Mouse (Mus musculus) neural tube, embryonic 15.5 days (tissue): ENCODE measurements around the gene Haao. TPM values are rescaled to one million over a fixed set of nuclear protein-coding genes. Genes with fewer than 3 reads are reported as not detected.

Experiments
- ATAC-seq: fragments of 200-750 bp; cut with Nextera tagmentation; 2 replicates; pipeline ENCODE4 v1.8.0; 2017; ENCODE audit warnings: mild to moderate bottlenecking, moderate TSS enrichment, moderate library complexity; ENCODE audit not compliant: low FRiP score
- H3K27ac ChIP-seq: fragments of 300-500 bp; sonication (generic); replicated peaks from 2 replicates; pipeline ENCODE4 v1.5.1; 2015; ENCODE audit warnings: mild to moderate bottlenecking, inconsistent platforms
- H3K27me3 ChIP-seq: fragments of 300-500 bp; sonication (generic); replicated peaks from 2 replicates; pipeline ENCODE4 v1.6.1; 2015; ENCODE audit warnings: inconsistent platforms
- H3K36me3 ChIP-seq: fragments of 300-500 bp; sonication (generic); 2 replicates; pipeline ENCODE4 v1.6.1; 2015; ENCODE audit warnings: inconsistent platforms
- H3K4me1 ChIP-seq: fragments of 300-500 bp; sonication (generic); 2 replicates; pipeline ENCODE4 v1.6.1; 2015; ENCODE audit warnings: inconsistent platforms
- H3K4me2 ChIP-seq: fragments of 300-500 bp; sonication (generic); 2 replicates; pipeline ENCODE4 v1.6.1; 2015; ENCODE audit warnings: inconsistent platforms, mild to moderate bottlenecking, moderate library complexity
- H3K4me3 ChIP-seq: fragments of 300-500 bp; sonication (generic); replicated peaks from 2 replicates; pipeline ENCODE4 v1.5.1; 2015; ENCODE audit warnings: mild to moderate bottlenecking, inconsistent platforms
- H3K9ac ChIP-seq: fragments of 300-500 bp; sonication (generic); replicated peaks from 2 replicates; pipeline ENCODE4 v1.6.1; 2015; ENCODE audit warnings: mild to moderate bottlenecking, inconsistent platforms
- H3K9me3 ChIP-seq: fragments of 300-500 bp; sonication (generic); replicated peaks from 2 replicates; pipeline ENCODE4 v1.6.1; 2016; ENCODE audit warnings: inconsistent platforms
- WGBS: fragments of 180-500 bp; shearing (Covaris S2); methylation state at CpG from one replicate; pipeline ENCODE4 v1.1.7; 2015; ENCODE audit warnings: mixed read lengths; 5-methylcytosine and 5-hydroxymethylcytosine counted together
- polyA plus RNA-seq: library from polyadenylated mRNA; unstranded; fragments of >200 nt; fragmentation: Nextera tagmentation; extraction: Ambion mirVana; gene quantifications from 2 replicates; pipeline ENCODE4 v1.2.1, GENCODE M21; 2015

The Haao gene
- polyA plus RNA-seq, 1 experiment from 2014 or later, result 0.22 TPM

DNA sequence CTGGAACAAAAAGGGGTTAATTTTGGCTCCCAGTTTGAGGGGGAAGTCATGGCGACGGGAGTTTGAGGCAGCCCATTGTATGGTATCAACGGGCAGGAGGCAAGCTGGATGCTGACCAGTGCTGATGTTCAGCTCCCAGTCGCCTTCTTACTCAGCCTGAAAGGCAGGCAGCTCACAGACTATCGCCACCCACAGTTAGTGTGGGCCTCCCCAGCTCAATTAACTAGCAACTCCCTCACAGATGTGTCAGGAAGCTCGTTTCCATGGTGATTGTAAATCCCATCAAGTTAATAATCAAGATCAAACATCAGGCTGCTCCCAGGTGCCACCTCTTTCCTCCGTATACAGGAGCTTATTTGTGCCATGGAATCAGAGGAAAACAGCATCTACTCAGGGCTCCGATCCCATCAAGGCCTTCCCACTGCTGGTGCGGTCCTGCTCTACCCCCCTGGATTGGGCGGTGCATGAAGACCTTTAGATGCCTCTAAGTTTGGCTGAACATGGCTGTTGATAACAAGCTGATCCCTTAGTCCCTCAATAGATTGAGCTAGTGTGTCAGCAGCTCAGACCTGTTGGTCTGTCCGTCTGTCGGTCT, 1.4 kb upstream of the Haao start:
- H3K36me3 ChIP-seq, result no peaks in the 10 kb centered on the region
- ATAC-seq, result 0 out of 2 replicates have a peak, but pooled peaks have one; percentile 32
- 50% methylated on average over 12 of the region's 12 CpGs for WGBS
- no peak overlapping the region for H3K27ac ChIP-seq
- no peaks in the 10 kb centered on the region for H3K9me3 ChIP-seq
- H3K4me1 ChIP-seq, result peaks cover 8% of the 10 kb centered on the region
- H3K9ac ChIP-seq, result no peak overlapping the region
- no peak overlapping the region for H3K4me3 ChIP-seq
- H3K4me2 ChIP-seq, result no peak overlapping the region
- no peaks in the 10 kb centered on the region; the same call in 1 of the 2 replicates for H3K27me3 ChIP-seq

GRCm38 (mm10) chr17:83848482-83848881, 719 bp upstream of the Haao start:
- 63% methylated on average over 4 of the region's 4 CpGs for WGBS

GRCm38 (mm10) chr17:83847100-83847499, 663 bp downstream of the Haao start:
- Histone ChIP-seq H3K36me3 (no peaks in the 10 kb centered on the region), H3K9me3 (no peaks in the 10 kb centered on the region), H3K4me1 (peaks cover 8% of the 10 kb centered on the region), H3K4me3 (no peak overlapping the region), H3K9ac (no peak overlapping the region), H3K27me3 (no peaks in the 10 kb centered on the region), H3K4me2 (no peak overlapping the region), H3K27ac (no peak overlapping the region)
- ATAC-seq, result no peak
- WGBS, result 88% methylated on average over 6 of the region's 6 CpGs

More at GRCm38 (mm10) chr17:83848482-83848881, 719 bp upstream of the Haao start:
- Histone ChIP-seq H3K4me3 (no peak overlapping the region), H3K4me2 (no peak overlapping the region), H3K36me3 (no peaks in the 10 kb centered on the region), H3K27ac (no peak overlapping the region), H3K9me3 (no peaks in the 10 kb centered on the region), H3K9ac (no peak overlapping the region), H3K4me1 (peaks cover 8% of the 10 kb centered on the region), H3K27me3 (no peaks in the 10 kb centered on the region; the same call in 1 of the 2 replicates)
- ATAC-seq, result no peak

GRCm38 (mm10) chr17:83846301-83847021, 1.3 kb downstream of the Haao start:
- no peak overlapping the region for H3K4me3 ChIP-seq
- WGBS, result 86% methylated on average over 21 of the region's 21 CpGs
- H3K4me1 ChIP-seq, result peaks cover 8% of the 10 kb centered on the region
- no peak for ATAC-seq
- H3K4me2 ChIP-seq, result no peak overlapping the region
- no peak overlapping the region for H3K9ac ChIP-seq
- no peaks in the 10 kb centered on the region for H3K27me3 ChIP-seq
- no peak overlapping the region for H3K27ac ChIP-seq
- no peaks in the 10 kb centered on the region for H3K9me3 ChIP-seq
- no peaks in the 10 kb centered on the region for H3K36me3 ChIP-seq

DNA sequence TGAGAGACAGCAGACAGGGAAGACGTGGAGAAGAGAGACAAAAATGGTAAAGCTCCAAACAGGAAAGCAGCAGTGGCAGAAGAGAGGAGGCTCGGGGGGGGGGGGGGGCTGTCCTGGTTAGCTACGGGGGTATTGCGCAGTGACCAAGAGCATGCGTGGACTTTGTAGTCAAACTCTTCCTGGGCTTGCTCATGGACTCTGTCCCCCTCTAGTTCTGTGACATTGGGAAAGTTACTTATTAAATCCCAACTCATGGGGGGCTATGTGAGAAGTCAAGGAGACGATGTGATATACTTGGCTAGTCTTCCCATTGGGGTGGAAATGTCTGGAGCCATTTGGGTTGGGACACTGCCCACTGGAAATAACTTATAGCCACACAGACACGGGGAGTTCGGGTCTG, 2.2 kb downstream of the Haao start:
- H3K4me1 ChIP-seq, result peaks cover 8% of the 10 kb centered on the region
- WGBS, result 83% methylated on average over 8 of the region's 8 CpGs
- H3K9ac ChIP-seq, result no peak overlapping the region
- no peak overlapping the region for H3K27ac ChIP-seq
- H3K27me3 ChIP-seq, result no peaks in the 10 kb centered on the region
- H3K9me3 ChIP-seq, result no peaks in the 10 kb centered on the region
- no peak overlapping the region for H3K4me3 ChIP-seq
- H3K4me2 ChIP-seq, result no peak overlapping the region
- ATAC-seq, result no peak
- no peaks in the 10 kb centered on the region for H3K36me3 ChIP-seq

DNA sequence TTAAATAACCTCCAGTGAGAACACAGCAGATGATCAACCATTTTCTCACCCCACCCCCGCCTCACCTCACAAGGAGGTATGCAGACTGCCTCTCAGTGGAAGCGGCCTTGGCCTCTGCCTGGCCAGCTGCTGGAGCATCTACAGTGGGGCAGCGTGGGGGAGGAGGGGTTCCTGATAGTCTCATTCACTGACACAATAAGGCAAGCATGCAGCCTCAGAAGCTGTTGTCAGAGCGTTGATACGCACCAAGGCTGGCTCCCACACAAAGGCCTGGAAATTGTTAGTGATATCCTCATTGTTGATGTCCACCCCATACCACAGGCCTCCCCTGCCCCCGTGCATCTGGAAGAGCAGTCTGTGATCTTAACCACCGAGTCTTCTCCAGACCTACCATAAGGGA, 4.0 kb downstream of the Haao start:
- Histone ChIP-seq H3K9ac (no peak overlapping the region), H3K9me3 (no peaks in the 10 kb centered on the region), H3K27me3 (no peaks in the 10 kb centered on the region), H3K4me2 (no peak overlapping the region), H3K36me3 (no peaks in the 10 kb centered on the region), H3K4me1 (peaks cover under 1% of the 10 kb centered on the region), H3K27ac (no peak overlapping the region), H3K4me3 (no peak overlapping the region)
- no peak for ATAC-seq
- WGBS, result 70% methylated on average over 7 of the region's 7 CpGs

DNA sequence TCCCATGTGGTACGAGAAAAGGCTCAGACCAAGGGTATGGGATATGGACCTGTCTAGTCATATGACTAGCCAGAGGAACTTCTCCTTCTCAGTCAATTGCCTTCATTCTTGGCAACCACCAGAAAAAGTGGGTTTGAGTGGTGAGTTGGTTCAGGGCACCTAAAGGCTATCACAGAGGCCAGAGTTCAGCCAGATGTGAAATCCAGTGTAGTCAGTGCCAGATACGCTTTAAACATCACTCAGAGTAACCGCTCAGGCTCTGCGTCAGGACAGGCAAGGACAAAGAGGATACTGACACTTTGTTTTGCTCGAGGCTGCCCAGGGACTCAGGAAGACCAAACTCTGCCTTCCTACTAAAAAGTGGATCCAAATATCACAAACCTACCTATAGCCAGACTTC, 6.8 kb downstream of the Haao start:
- Histone ChIP-seq H3K4me2 (no peak overlapping the region), H3K4me1 (peaks cover 12% of the 10 kb centered on the region; the same call in 1 of the 2 replicates), H3K9ac (no peak overlapping the region), H3K27me3 (no peaks in the 10 kb centered on the region), H3K36me3 (no peaks in the 10 kb centered on the region), H3K27ac (no peak overlapping the region), H3K9me3 (no peaks in the 10 kb centered on the region), H3K4me3 (no peak overlapping the region)
- 87% methylated on average over 5 of the region's 5 CpGs for WGBS
- ATAC-seq, result no peak

DNA sequence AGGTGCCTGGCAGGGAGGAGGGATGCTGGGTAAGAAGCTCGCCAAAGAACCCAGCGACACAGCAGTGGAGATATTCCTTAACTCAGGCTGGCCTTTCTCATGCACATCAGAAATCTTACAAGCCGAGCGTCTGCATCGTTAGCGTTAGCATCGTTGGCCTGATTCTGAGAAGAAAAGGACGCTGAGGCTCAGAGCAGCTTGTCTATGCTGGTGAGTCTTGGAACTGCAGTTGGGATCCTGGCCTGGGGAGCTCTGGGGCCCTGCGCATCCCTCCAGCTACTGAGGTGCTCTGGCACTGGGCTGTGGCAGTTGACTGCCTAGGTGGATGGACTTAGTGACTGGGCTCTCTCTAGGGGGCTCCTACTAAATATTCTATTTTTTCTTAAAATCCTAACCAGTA, 8.6 kb downstream of the Haao start:
- no peaks in the 10 kb centered on the region for H3K9me3 ChIP-seq
- H3K27me3 ChIP-seq, result no peaks in the 10 kb centered on the region
- H3K9ac ChIP-seq, result no peak overlapping the region
- no peaks in the 10 kb centered on the region for H3K36me3 ChIP-seq
- no peak for ATAC-seq
- no peak overlapping the region for H3K4me3 ChIP-seq
- WGBS, result 62% methylated on average over 9 of the region's 9 CpGs
- H3K4me1 ChIP-seq, result peaks cover 13% of the 10 kb centered on the region; the same call in 1 of the 2 replicates
- no peak overlapping the region for H3K4me2 ChIP-seq
- no peak overlapping the region for H3K27ac ChIP-seq

DNA sequence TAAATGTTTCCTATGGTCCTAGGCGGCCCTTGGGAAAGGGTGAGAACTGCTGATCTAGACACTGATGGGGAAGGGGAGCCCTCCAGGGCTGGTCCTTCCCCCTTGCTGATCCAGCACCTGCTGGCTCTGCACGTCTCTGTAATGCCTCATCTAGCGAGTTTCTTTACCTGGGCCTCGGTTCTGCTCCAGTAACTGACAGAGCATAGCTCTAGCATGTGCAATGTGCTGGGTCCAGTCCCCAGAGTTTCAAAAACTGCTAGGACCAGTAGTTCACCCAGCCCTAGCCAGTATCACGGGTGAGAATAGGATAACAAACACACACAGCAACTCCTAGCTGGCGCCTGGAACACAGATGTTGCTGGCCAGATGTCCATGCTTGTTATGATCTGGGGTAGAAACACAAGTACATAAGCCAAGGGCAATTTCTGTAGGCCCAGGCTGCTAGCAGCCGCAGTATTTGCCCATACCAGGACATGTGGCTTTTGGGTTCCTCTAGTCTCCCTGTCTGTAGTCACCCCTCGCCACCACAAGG, 10.0 kb downstream of the Haao start:
- no peak overlapping the region for H3K4me2 ChIP-seq
- H3K4me1 ChIP-seq, result peaks cover 13% of the 10 kb centered on the region; the same call in 1 of the 2 replicates
- H3K27ac ChIP-seq, result no peak overlapping the region
- H3K27me3 ChIP-seq, result no peaks in the 10 kb centered on the region
- H3K36me3 ChIP-seq, result no peaks in the 10 kb centered on the region
- no peaks in the 10 kb centered on the region for H3K9me3 ChIP-seq
- 71% methylated on average over 8 of the region's 8 CpGs for WGBS
- ATAC-seq, result no peak
- H3K4me3 ChIP-seq, result no peak overlapping the region
- no peak overlapping the region for H3K9ac ChIP-seq

DNA sequence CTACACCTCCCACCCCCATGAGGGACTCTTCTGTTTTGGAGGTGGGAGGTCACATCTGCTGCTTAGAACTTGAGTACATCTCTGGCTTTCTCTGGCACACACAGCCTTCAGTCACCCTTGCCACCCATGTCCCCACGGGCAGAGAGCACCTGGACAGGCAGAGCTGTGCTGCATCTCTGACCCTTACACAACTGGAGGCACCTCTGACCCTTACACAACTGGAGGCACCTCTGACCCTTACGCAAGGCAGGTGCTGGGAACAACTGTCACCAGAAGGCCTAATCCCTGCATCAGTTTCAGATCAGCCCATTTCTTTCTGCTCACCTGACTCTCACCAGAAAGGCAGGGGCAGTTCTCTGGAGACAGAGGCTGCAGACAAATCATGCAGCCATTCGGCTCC, 11.7 kb downstream of the Haao start:
- Histone ChIP-seq H3K9me3 (no peaks in the 10 kb centered on the region), H3K27me3 (no peaks in the 10 kb centered on the region), H3K4me1 (peaks cover 13% of the 10 kb centered on the region; the same call in 1 of the 2 replicates), H3K4me2 (no peak overlapping the region), H3K27ac (no peak overlapping the region), H3K36me3 (no peaks in the 10 kb centered on the region), H3K9ac (no peak overlapping the region), H3K4me3 (no peak overlapping the region)
- WGBS, result 80% methylated on average over 3 of the region's 3 CpGs
- no peak for ATAC-seq

DNA sequence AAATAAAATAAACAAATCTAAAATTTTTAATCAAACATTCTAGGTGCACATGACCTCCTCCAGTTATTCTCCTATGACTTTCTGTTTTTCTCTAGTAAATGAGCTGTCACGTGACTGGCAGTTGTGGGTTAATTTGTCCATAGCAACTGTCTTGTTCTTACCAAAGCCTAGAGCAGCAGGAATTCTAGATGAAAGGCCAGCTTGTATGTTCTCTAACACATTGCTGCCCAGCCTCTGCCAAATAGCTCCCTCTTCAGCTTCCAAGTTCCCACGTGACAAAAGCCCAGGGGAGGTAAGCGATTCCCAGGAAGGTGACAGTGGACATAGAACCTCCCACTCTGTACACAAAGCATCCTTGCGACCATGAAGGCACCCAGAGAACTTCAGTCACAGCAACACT, 13.6 kb downstream of the Haao start:
- peaks cover 13% of the 10 kb centered on the region; the same call in 1 of the 2 replicates for H3K4me1 ChIP-seq
- H3K27ac ChIP-seq, result no peak overlapping the region
- no peak for ATAC-seq
- H3K4me3 ChIP-seq, result no peak overlapping the region
- no peaks in the 10 kb centered on the region for H3K9me3 ChIP-seq
- no peak overlapping the region for H3K9ac ChIP-seq
- H3K4me2 ChIP-seq, result no peak overlapping the region
- H3K36me3 ChIP-seq, result no peaks in the 10 kb centered on the region
- H3K27me3 ChIP-seq, result no peaks in the 10 kb centered on the region
- 60% methylated on average over 4 of the region's 4 CpGs for WGBS
